Mouse (Mus musculus): ENCODE data around the gene Nme4.

GRCm38 (mm10) chr17:26137106-26137750 lies 41.8 kb upstream of the Nme4 start:
- TF ChIP-seq CTCF (IDR thresholded peaks at IDR 0.05; ENCODE audit: borderline replicate concordance, extremely low read depth, insufficient read depth, insufficient read length) (no peak), POLR2A (IDR thresholded peaks at IDR 0.05; ENCODE audit: borderline replicate concordance, extremely low read depth, insufficient read depth, insufficient read length, poor library complexity, severe bottlenecking) (no peak)
